Mouse (Mus musculus): ENCODE results near the gene Slc28a3. TPM values are rescaled to one million over a fixed set of nuclear protein-coding genes. Genes with fewer than 3 reads are reported as not detected.

Slc28a3 gene
- not detected for polyA plus RNA-seq (2014; fragmentation: Illumina TruSeq; extraction: RNeasy Lipid Tissue Mini Kit (QIAGEN cat#74804); ENCODE audit: low read depth, low replicate concordance)

DNA sequence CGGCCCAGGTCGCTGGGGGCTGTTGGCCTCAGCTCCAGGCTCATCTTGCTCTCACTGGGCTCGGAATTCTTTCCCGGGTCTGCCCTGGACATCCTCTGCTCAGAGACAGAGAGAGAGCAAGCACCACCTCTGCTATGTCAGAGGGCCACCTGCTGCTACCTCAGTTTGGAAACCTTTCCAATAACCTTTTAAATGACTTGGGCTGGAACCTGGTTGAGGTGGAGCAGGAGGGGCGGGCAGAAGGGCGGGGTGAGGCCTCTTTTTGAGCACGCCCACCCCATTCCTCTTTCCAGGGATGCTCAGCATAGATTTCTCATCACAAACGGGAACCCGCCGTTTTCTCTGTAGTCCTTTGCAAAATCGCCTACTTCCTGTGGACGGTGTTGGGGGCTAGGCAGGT lies at the start of gene Slc28a3:
Gene Slc28a3 (minus strand): TSS at position 162 of the 400 bp plus-strand sequence.

Other genes with a start within 250 kb of the Slc28a3 start
- gene 2210016F16Rik, start 225.7 kb downstream of the Slc28a3 start, polyA plus RNA-seq (2014; fragmentation: Illumina TruSeq; extraction: RNeasy Lipid Tissue Mini Kit (QIAGEN cat#74804); ENCODE audit: low read depth, low replicate concordance) = 16.2 TPM
- gene Rmi1, start 208.6 kb downstream of the Slc28a3 start, polyA plus RNA-seq (2014; fragmentation: Illumina TruSeq; extraction: RNeasy Lipid Tissue Mini Kit (QIAGEN cat#74804); ENCODE audit: low read depth, low replicate concordance) = 16.7 TPM
- gene Hnrnpk, start 207.5 kb downstream of the Slc28a3 start, polyA plus RNA-seq (2014; fragmentation: Illumina TruSeq; extraction: RNeasy Lipid Tissue Mini Kit (QIAGEN cat#74804); ENCODE audit: low read depth, low replicate concordance) = 281 TPM
- 0.94 TPM for gene Ntrk2, start 195.7 kb upstream of the Slc28a3 start, polyA plus RNA-seq (2014; fragmentation: Illumina TruSeq; extraction: RNeasy Lipid Tissue Mini Kit (QIAGEN cat#74804); ENCODE audit: low read depth, low replicate concordance)